Mouse (Mus musculus) testis, adult 2 months (tissue): ENCODE measurements around the gene Ccnb1ip1.
A peak's percentile ranks its signal among the peaks of the same experiment; 100 is the strongest.

Source experiments
- CTCF ChIP-seq: fragments of 200-500 bp; IDR thresholded peaks from 2 replicates; pipeline ENCODE4 v1.5.1; 2012; ENCODE audit warnings: low read depth, mild to moderate bottlenecking, inconsistent platforms, low read length, moderate library complexity; ENCODE audit not compliant: control insufficient read depth, insufficient read depth, insufficient replicate concordance
- POLR2A ChIP-seq: fragments of 200-500 bp; IDR thresholded peaks from 2 replicates; pipeline ENCODE4 v1.6.1; 2012; ENCODE audit warnings: low read depth, mild to moderate bottlenecking, inconsistent platforms, low read length, moderate library complexity; ENCODE audit not compliant: control insufficient read depth

DNA sequence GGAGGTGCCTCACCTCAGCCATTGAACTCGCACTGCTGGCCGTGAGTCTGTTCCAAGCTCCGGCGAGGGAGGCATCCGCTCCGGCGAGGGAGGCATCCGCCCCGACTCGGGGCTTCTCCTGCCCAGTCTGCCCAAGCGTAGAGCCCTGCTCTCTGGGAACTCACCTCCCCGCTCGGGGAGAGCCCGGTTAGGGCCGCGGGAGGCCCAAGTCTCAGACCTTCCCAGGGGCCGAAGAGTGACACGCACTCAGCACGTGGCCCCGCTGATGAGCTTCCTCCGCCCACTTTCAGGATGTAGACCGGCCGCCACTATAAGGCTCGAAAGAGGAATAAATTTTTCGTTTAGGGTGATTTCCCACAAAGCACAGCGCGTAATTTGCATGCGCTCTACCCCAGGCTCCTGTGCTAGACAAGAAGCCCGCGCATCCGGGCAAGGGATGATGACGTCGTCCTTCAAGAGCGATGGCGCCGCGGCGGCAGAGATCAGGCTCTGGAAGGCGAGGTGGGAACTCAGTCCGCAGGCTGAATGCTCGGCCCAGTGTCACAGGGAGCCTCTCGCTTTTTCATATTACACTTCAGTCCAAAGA is at the start of gene Ccnb1ip1, which contains the start of gene Parp2:
- TF ChIP-seq CTCF (no peak), POLR2A (peak; percentile 59)
